Mouse (Mus musculus): ENCODE results near the gene Coa4. TPM values are rescaled to one million over a fixed set of nuclear protein-coding genes. Genes with fewer than 3 reads are reported as not detected.

Gene Coa4
- polyA plus RNA-seq, 1 experiment, result 12.7 TPM

DNA sequence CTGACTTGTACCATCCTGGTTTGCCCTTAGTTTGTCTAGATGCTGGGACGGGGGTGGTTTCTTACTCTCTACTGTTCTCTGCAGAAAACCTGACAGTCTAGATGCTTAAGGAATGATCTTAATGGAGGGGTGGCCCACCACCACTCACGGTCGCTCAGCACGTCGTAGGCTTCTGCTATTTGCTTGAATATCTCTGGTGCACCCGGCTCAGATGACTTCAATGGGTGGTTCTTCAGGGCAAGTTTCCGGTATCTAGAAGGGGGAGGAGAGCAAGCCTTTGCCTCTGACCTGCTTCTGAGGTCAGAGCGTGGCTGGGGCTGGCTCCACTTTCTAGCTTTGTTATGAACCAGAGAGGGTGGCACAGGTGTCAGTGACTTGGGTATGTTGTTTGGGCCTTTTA lies 25.3 kb upstream of the Coa4 start:
- Histone ChIP-seq H3K27me3 (ENCODE audit: control insufficient read depth, insufficient read depth, low read length) (no peaks in the 10 kb centered on the region), H3K27ac (ENCODE audit: insufficient read depth, low read length) (no peak overlapping the region), H3K4me1 (ENCODE audit: control insufficient read depth, insufficient read depth, low read length) (no peaks in the 10 kb centered on the region), H3K4me3 (replicated peaks; ENCODE audit: insufficient read depth, low read depth, low read length) (no peak overlapping the region)
- 89% methylated on average over 8 of the region's 8 CpGs for WGBS
- TF ChIP-seq POLR2A (IDR thresholded peaks at IDR 0.05; ENCODE audit: borderline replicate concordance, insufficient read depth, low read length) (no peak), CTCF (IDR thresholded peaks at IDR 0.05; ENCODE audit: borderline replicate concordance, insufficient read depth, low read depth, low read length) (no peak)
- DNase-seq, result no peak

DNA sequence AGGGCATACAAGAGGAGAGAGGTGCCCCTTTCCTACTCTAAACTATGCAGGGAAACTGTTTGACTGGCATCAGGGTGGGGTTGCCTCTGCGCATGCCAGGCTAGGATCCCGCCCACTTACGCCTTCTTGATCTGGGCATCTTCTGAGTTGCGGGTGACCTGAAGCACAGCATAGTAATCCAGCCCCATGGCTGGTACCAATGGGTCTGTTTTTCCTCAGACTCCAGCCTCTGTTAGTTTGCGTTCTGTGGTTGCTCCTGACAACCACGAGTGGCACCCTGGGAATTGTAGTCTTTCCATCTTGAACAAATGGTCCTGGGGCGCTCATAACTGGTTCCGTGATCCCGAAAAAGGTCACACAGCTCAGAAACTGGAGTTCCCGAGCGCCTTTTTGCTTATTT lies 22.3 kb upstream of the Coa4 start, which contains the start of gene Dnajb13:
TSS of gene Dnajb13 (minus strand) at position 388 of the 400 bp plus-strand sequence.
- H3K4me1 ChIP-seq (ENCODE audit: control insufficient read depth, insufficient read depth, low read length), result no peaks in the 10 kb centered on the region
- H3K4me3 ChIP-seq (replicated peaks; ENCODE audit: insufficient read depth, low read depth, low read length), result no peak within 1 kb of the TSS
- WGBS, result 45% methylated on average over 11 of the region's 11 CpGs
- TF ChIP-seq CTCF (IDR thresholded peaks at IDR 0.05; ENCODE audit: borderline replicate concordance, insufficient read depth, low read depth, low read length) (no peak), POLR2A (IDR thresholded peaks at IDR 0.05; ENCODE audit: borderline replicate concordance, insufficient read depth, low read length) (no peak)
- H3K27me3 ChIP-seq (ENCODE audit: control insufficient read depth, insufficient read depth, low read length), result no peaks in the 10 kb centered on the region
- no peak for DNase-seq
- no peak within 1 kb of the TSS for H3K27ac ChIP-seq (ENCODE audit: insufficient read depth, low read length)

GRCm38 (mm10) chr7:100520204-100520603 lies 16.7 kb upstream of the Coa4 start:
- no peaks in the 10 kb centered on the region for H3K27me3 ChIP-seq (ENCODE audit: control insufficient read depth, insufficient read depth, low read length)
- H3K4me1 ChIP-seq (ENCODE audit: control insufficient read depth, insufficient read depth, low read length), result no peaks in the 10 kb centered on the region
- no peak for DNase-seq
- TF ChIP-seq CTCF (IDR thresholded peaks at IDR 0.05; ENCODE audit: borderline replicate concordance, insufficient read depth, low read depth, low read length) (no peak), POLR2A (IDR thresholded peaks at IDR 0.05; ENCODE audit: borderline replicate concordance, insufficient read depth, low read length) (no peak)
- 68% methylated on average over 7 of the region's 7 CpGs for WGBS
- H3K4me3 ChIP-seq (replicated peaks; ENCODE audit: insufficient read depth, low read depth, low read length), result no peak overlapping the region
- no peak overlapping the region for H3K27ac ChIP-seq (ENCODE audit: insufficient read depth, low read length)

- 18% methylated on average over 10 of the region's 10 CpGs for WGBS
- no peaks in the 10 kb centered on the region for H3K27me3 ChIP-seq (ENCODE audit: control insufficient read depth, insufficient read depth, low read length)
- peak; percentile 70 to 86 for DNase-seq
- no peak for TF ChIP-seq POLR2A (IDR thresholded peaks at IDR 0.05; ENCODE audit: borderline replicate concordance, insufficient read depth, low read length)
- peak; percentile 98 for TF ChIP-seq CTCF (IDR thresholded peaks at IDR 0.05; ENCODE audit: borderline replicate concordance, insufficient read depth, low read depth, low read length)
- H3K4me1 ChIP-seq (ENCODE audit: control insufficient read depth, insufficient read depth, low read length), result no peaks in the 10 kb centered on the region
- no peak overlapping the region for H3K4me3 ChIP-seq (replicated peaks; ENCODE audit: insufficient read depth, low read depth, low read length)
- no peak overlapping the region for H3K27ac ChIP-seq (ENCODE audit: insufficient read depth, low read length)
These were observed 16.1 kb upstream of the Coa4 start for GRCm38 (mm10) chr7:100520663-100521285.

DNA sequence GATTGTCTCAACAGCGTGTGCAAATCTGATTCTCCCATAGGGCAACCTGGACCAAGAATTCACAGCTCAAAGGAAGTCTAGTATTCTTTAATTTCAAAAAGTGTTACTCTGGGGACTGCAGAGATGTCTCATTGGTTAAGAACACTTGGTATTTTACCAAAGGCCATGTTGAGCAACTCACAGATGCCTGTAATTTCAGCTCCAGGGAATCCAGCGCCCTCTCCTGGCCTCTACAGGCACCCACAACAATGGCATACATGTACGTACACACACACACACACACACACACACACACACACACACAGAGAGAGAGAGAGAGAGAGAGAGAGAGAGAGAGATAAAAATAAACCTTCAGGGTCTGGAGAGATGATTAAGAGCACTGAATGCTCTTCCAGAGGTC lies 14.6 kb upstream of the Coa4 start:
- H3K4me1 ChIP-seq (ENCODE audit: control insufficient read depth, insufficient read depth, low read length), result no peaks in the 10 kb centered on the region
- no peak overlapping the region for H3K4me3 ChIP-seq (replicated peaks; ENCODE audit: insufficient read depth, low read depth, low read length)
- no peaks in the 10 kb centered on the region for H3K27me3 ChIP-seq (ENCODE audit: control insufficient read depth, insufficient read depth, low read length)
- H3K27ac ChIP-seq (ENCODE audit: insufficient read depth, low read length), result no peak overlapping the region
- 84% methylated on average over 3 of the region's 3 CpGs for WGBS
- TF ChIP-seq POLR2A (IDR thresholded peaks at IDR 0.05; ENCODE audit: borderline replicate concordance, insufficient read depth, low read length) (no peak), CTCF (IDR thresholded peaks at IDR 0.05; ENCODE audit: borderline replicate concordance, insufficient read depth, low read depth, low read length) (no peak)
- no peak for DNase-seq

- Histone ChIP-seq H3K27me3 (ENCODE audit: control insufficient read depth, insufficient read depth, low read length) (no peaks in the 10 kb centered on the region), H3K27ac (ENCODE audit: insufficient read depth, low read length) (no peak overlapping the region), H3K4me3 (replicated peaks; ENCODE audit: insufficient read depth, low read depth, low read length) (no peak overlapping the region), H3K4me1 (ENCODE audit: control insufficient read depth, insufficient read depth, low read length) (no peaks in the 10 kb centered on the region)
- TF ChIP-seq CTCF (IDR thresholded peaks at IDR 0.05; ENCODE audit: borderline replicate concordance, insufficient read depth, low read depth, low read length) (no peak), POLR2A (IDR thresholded peaks at IDR 0.05; ENCODE audit: borderline replicate concordance, insufficient read depth, low read length) (no peak)
- 76% methylated on average over 8 of the region's 8 CpGs for WGBS
- DNase-seq, result no peak
These were observed 12.2 kb upstream of the Coa4 start for GRCm38 (mm10) chr7:100524669-100525068.

DNA sequence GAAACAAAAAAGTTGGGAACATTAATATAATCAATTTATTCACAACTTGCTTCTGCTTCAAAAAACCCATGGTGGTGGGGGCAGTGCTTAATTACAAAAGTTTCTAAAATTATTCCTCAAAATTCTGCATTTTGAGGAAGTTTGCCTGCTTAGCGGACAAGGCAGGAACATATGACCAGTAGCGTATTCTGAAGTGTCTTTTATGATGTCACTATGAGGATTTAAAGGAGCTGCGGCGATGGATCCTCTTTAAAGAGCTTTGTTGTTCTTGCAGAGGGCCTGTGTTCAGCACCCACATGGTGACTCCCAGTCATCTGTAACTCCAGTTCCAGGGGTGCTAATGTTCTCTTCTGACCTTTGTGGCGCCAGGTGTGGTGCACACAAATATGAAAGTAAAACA lies 6.1 kb upstream of the Coa4 start:
- no peak overlapping the region for H3K4me3 ChIP-seq (replicated peaks; ENCODE audit: insufficient read depth, low read depth, low read length)
- H3K4me1 ChIP-seq (ENCODE audit: control insufficient read depth, insufficient read depth, low read length), result no peaks in the 10 kb centered on the region
- TF ChIP-seq CTCF (IDR thresholded peaks at IDR 0.05; ENCODE audit: borderline replicate concordance, insufficient read depth, low read depth, low read length), result no peak
- no peak for TF ChIP-seq POLR2A (IDR thresholded peaks at IDR 0.05; ENCODE audit: borderline replicate concordance, insufficient read depth, low read length)
- no peaks in the 10 kb centered on the region for H3K27me3 ChIP-seq (ENCODE audit: control insufficient read depth, insufficient read depth, low read length)
- 93% methylated on average over 5 of the region's 5 CpGs for WGBS
- DNase-seq, result no peak
- H3K27ac ChIP-seq (ENCODE audit: insufficient read depth, low read length), result no peak overlapping the region

DNA sequence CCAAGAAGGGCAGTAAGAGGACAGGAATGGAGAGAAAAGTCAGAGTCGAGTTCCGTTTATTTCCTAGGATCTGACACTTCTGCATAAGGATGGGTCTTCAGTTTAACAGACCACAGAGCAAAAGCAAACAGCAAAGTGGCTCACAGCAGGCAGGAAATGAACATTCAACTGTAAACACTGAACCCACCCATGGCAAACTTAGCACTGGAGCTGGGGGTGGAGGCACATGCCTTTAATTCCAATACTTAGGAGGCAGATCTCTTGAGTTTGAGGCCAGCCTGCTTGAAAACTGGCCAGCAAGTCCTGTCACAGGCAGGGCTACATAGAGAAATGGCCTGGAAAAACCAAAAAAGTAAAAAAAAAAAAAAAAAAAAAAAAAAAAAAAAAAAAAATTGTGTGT lies 3.4 kb upstream of the Coa4 start:
- Histone ChIP-seq H3K4me1 (ENCODE audit: control insufficient read depth, insufficient read depth, low read length) (no peaks in the 10 kb centered on the region; the same call in 1 of the 2 replicates), H3K27me3 (ENCODE audit: control insufficient read depth, insufficient read depth, low read length) (no peaks in the 10 kb centered on the region), H3K4me3 (replicated peaks; ENCODE audit: insufficient read depth, low read depth, low read length) (no peak overlapping the region), H3K27ac (ENCODE audit: insufficient read depth, low read length) (no peak overlapping the region)
- TF ChIP-seq CTCF (IDR thresholded peaks at IDR 0.05; ENCODE audit: borderline replicate concordance, insufficient read depth, low read depth, low read length), result no peak
- no peak for TF ChIP-seq POLR2A (IDR thresholded peaks at IDR 0.05; ENCODE audit: borderline replicate concordance, insufficient read depth, low read length)
- 74% methylated on average over 2 of the region's 2 CpGs for WGBS
- no peak for DNase-seq
